Mouse (Mus musculus): ENCODE results near the gene Tmcc1.

Gene Tmcc1

GRCm38 (mm10) chr6:115969103-115969502 is 224.2 kb downstream of the Tmcc1 start:
- no peak for DNase-seq

DNA sequence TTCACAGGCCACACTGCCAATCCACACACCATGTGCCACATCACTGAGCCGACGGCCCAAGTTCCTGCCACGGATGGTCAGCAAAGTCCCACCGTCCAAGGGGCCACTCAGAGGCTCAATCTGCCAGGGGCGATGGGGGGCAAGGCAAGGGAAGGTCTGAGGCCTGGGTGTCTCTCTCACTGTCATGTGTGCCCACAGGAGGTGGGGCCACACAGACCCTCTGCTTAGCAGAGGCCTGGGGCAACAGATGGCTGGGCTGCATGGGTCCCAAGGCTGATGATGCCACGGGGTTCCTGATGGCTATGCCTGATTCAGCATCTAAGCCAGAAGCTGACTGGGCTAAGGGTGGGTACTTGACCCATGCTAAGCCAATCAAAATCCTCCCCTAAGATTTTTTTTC is 224.6 kb downstream of the Tmcc1 start:
- DNase-seq: no peak

All from lung, postnatal 14 days (tissue).